Mouse (Mus musculus) Patski (cell line): ENCODE measurements around the gene P2ry2. TPM values are rescaled to one million over a fixed set of nuclear protein-coding genes. Genes with fewer than 3 reads are reported as not detected.

Experiments
- ATAC-seq: fragments of 100-300 bp; one replicate; pipeline ENCODE4 v1.8.0; 2021
- CTCF ChIA-PET: fragments of 350-600 bp; sonication (Branson Sonifier 250); formaldehyde crosslinking; loops from one replicate; lab custom pipeline; 2022; ENCODE audit warnings: inconsistent platforms; lab: Charles Lee
- POLR2A ChIA-PET: fragments of 350-600 bp; sonication (Branson Sonifier 250); formaldehyde crosslinking; loops from one replicate; lab custom pipeline; 2022; ENCODE audit warnings: antibody characterized with exemption, inconsistent platforms; lab: Charles Lee
- DNase-seq: peaks from one replicate; pipeline ENCODE4 v3.0.0-alpha.2; 2011; ENCODE audit warnings: low read depth, low spot score
- H3K27me3 ChIP-seq: fragments of 371-371 bp; one replicate; pipeline ENCODE4 v1.5.1; 2021
- CTCF ChIP-seq: fragments of 100-300 bp; IDR thresholded peaks from one replicate; pipeline ENCODE4 v1.5.1; 2021
- in situ Hi-C: fragments of 300-500 bp; cut with MboI; formaldehyde crosslinking; loops from 3 replicates; pipeline ENCODE4 v1.11.1; 2018; ENCODE audit warnings: low pct_unique_long_range_greater_than_20kb, mixed read lengths
- polyA plus RNA-seq: library from polyadenylated mRNA; unstranded; gene quantifications from one replicate; pipeline ENCODE4 v1.2.3, GENCODE M21; 2021

P2ry2 gene
- polyA plus RNA-seq, 1 experiment from 2014 or later: 6.6 TPM

DNA sequence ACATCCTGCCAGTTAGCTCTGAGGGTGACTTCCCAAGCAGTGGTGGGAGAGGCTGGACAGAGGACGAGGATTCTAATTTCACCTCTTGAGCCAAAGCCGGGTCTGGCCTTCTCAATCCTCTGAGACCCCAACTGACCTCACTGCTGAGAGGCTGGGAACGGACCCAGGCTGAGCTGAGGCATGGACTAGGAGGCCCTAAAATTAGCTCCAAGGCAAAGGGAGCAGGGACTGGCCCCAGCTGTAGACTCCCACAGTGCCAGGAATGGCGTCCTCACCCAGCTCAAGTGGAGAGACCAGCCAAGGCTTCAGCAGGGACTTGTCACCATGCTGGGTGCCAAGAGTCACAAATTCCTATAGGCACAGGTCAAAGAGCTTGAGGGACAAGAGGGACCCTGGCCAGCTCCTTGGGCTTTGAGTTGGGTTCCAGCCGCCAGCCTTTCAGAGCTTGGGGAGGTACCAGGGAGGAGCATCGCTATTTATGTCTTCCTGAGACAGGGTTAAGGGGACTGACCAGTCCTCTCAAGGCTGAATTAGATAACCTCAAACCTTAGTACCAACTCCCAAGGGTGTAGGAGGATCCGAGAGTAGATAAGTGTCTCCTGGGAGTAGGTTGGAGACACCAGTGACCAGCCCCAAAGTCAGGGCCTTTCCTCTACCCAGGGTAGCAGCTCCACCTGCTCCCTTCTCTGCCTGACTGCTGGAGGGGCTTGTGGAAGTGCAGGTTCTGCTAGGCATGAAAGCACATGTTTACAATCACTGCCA is 36.8 kb upstream of the P2ry2 start:
- DNase-seq (no peak), ATAC-seq (no peak)
- CTCF ChIA-PET: interaction anchor here (1.1 to 9.3 kb wide), 3 partner anchors 11 to 104 kb away, joined by 3 to 118 read pairs (median 4); no protein-coding TSS in a partner anchor
- no peak for TF ChIP-seq CTCF
- in situ Hi-C loops: loop anchor here (5.0 to 25.0 kb wide), 3 partner anchors 62 to 463 kb away; no protein-coding TSS in a partner anchor
- POLR2A ChIA-PET: no interaction called here
- H3K27me3 ChIP-seq: no peaks in the 10 kb centered on the region

DNA sequence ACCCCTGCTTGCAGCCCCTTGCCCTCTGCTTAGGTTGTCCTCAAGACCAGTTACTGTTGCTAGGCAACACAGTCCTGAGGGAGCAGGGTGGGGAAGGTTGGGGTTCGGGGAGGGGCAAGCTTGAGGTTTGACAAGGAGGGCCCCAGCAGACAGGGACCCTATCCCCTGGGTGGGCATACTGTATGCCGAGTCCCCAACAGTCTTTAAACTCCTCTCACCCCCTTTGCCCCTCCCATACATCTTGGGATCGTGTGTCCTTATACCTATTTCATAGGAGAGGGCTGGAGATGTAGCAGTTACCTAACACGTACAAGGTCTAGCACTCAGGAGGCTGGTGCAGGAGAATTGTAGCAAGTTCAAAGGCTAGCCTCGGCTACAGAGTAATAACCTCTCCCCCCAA is 35.6 kb upstream of the P2ry2 start:
- CTCF ChIA-PET: interaction anchor here (1.1 to 9.3 kb wide), 2 partner anchors 13 to 59 kb away, joined by 3 to 118 read pairs; no protein-coding TSS in a partner anchor

DNA sequence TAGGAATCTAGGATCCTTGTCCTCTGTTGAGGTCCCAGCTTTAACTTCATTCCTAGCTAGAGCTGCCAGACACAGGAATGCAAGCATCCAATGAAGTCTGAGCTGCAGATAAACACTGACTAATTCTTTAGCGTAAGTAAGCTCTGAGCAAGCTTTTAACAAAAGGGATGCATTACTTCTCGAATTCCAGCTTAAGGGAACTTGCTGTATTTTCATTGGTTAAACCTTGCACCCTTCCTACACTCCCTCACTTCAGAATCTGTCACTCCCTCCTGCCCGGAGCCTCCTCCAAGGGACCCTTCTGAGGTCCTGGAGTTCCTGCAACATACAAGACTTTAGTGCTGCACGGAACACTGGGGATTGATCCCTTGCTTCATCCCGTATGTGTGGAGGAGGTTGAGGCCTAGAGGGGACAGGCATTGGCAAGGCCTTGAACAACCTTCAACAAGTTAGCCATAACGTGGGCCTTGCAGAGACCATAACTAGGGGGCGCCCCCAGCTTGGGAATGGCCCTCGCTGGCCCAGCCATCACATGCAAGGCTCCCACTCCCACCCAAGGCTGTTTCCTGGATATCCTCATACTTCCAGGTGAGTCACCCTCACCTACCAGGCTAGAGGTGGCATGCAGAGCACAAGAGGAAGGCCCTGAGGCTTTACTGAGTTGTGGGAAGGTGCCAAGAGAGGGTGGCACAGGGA is 31.3 kb upstream of the P2ry2 start:
- no peak for DNase-seq

More for the DNA sequence above, 35.6 kb upstream of the P2ry2 start:
- no peak for ATAC-seq
- in situ Hi-C loops: loop anchor here (5.0 kb wide), 2 partner anchors 61 to 101 kb away; no protein-coding TSS in a partner anchor
- TF ChIP-seq CTCF: no peak
- DNase-seq: no peak
- POLR2A ChIA-PET: no interaction called here
- no peaks in the 10 kb centered on the region for H3K27me3 ChIP-seq

DNA sequence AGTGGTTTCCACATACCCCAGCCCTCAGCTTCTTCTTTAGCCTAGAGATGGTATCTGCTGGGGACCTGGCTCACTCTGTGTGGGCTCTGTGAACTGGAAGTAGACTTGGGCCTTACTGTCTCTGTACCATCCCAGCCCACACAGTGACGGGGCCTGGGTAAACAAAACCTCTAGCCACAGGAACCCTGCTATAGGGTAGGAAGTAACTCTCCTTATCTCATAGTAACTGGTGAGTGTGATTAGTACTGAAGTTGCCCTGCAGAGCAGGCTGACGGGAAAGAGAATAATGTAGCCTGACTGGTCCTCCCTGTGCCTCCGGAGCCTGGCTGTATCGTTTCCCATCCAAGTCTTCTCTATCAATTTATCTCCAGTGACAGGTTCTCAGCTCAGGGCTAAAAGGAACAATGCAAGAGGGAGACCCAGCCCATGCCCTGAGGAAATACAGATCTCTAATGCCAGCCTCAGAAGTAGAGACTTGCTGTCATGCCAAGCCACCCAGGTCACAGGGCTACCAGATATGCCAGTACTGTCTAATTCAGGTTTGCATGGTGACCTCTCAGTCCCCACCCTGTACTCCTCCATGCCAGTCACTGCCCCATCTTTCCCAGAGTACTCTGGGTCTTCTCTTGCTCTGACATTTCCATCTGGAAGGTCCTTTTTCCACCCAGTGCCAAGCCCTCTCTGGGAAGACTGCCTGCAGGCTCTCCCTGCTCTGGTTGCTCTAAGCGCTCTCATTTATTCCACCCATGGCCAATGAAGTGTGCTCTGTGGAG is 29.5 kb upstream of the P2ry2 start:
- ATAC-seq: no peak
- POLR2A ChIA-PET: interaction anchor here (0.7 kb wide), 1 partner anchor 1681 kb away, joined by 3 read pairs; no protein-coding TSS in a partner anchor

More for the DNA sequence above, 31.3 kb upstream of the P2ry2 start:
- ATAC-seq: peak; percentile 44
- ChIA-PET POLR2A (no interaction called here), CTCF (no interaction called here)
- in situ Hi-C loops: no loop called here
- no peak for TF ChIP-seq CTCF
- H3K27me3 ChIP-seq: no peaks in the 10 kb centered on the region

DNA sequence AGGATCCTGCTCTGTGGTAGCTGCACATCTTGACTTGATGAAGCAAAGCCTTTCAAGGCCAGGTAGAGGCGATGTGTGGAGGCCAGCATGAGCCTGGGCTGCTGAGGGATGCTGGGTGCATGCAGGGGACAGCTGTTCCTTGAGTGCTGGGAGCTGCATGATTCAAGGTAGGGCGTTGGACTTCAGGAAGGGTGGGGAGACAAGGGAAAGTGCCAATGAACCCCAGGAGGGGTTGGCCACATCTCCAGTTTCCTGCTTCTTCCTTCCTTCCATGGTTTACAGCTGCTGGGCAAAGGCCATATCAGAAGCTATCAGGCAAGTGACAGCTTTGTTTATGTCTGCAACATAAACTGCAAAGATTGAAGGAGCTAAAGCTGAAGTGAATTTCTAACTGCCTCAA is 28.9 kb upstream of the P2ry2 start:
- POLR2A ChIA-PET: interaction anchor here (0.7 kb wide), 1 partner anchor 1681 kb away, joined by 3 read pairs; no protein-coding TSS in a partner anchor
- CTCF ChIA-PET: interaction anchor here (1.4 to 1.9 kb wide), 2 partner anchors 10 to 54 kb away, joined by 4 to 5 read pairs; no protein-coding TSS in a partner anchor
- no peaks in the 10 kb centered on the region for H3K27me3 ChIP-seq
- DNase-seq: no peak
- no peak for ATAC-seq
- in situ Hi-C loops: no loop called here
- no peak for TF ChIP-seq CTCF

More for the DNA sequence above, 29.5 kb upstream of the P2ry2 start:
- DNase-seq: no peak
- H3K27me3 ChIP-seq: no peaks in the 10 kb centered on the region
- TF ChIP-seq CTCF: no peak
- in situ Hi-C loops: no loop called here
- CTCF ChIA-PET: interaction anchor here (1.2 to 1.9 kb wide), 3 partner anchors 10 to 54 kb away, joined by 3 to 5 read pairs (median 4); no protein-coding TSS in a partner anchor

DNA sequence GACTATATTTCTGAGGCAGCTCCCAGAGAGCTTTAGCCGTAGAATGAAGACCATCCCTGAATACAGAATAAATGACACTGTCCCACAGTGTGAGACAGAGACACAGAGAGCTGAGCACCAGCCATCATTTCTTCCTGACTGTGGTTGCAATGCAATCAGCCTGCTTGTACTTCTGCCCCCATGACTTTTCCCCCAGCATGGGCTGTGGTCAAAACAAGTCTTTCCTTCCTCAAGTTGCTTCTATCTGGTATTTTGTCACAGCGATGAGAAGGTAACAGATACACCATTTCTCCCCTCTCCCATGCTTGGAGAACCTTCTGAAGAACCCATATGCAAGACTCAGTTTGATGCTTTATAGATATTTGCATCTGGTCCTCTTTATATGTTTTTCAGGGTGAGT is 20.7 kb upstream of the P2ry2 start:
- no peak for ATAC-seq
- H3K27me3 ChIP-seq: no peaks in the 10 kb centered on the region
- ChIA-PET POLR2A (no interaction called here), CTCF (no interaction called here)
- no peak for TF ChIP-seq CTCF
- DNase-seq: no peak
- in situ Hi-C loops: no loop called here

DNA sequence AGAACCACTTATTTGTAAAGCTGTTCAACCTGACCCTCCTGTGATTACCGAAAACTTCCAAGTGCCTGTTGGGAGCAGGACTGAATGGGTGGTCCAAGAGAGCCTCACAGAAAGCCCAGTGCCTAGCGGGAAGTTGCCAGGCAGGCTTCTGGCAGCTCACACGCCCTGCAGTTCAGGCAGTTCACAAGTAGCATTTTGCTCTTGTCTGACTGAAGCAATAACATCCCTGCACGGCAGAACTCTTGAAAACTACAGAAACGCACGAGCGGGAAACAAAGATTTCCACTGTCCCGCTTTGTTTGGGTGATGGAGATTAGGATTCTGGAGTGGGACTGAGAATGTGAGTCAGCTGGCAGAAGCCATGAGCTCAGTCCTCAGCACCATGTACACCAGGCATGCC is 18.6 kb upstream of the P2ry2 start:
- in situ Hi-C loops: no loop called here
- ChIA-PET POLR2A (no interaction called here), CTCF (no interaction called here)
- ATAC-seq: no peak
- TF ChIP-seq CTCF: no peak
- no peak for DNase-seq
- H3K27me3 ChIP-seq: no peaks in the 10 kb centered on the region

DNA sequence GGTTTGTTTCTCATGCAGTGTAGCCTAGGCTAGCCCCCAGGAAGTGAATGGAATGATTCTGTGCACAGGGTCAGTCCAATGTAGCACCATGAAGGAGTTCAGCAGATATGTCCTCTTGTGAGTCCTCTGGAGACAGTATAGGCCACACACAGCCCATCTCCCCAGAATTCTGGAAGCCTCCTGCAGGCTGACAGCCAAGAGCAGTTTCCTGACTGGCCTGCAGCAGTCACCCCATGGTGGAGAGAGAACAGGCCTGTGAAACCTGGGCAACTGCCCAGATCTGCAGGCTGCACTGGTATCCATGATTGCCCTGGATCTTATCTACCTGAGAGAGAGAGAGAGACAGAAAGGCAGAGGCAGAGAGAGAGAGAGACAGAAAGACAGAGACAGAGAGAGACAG is 18.1 kb upstream of the P2ry2 start:
- in situ Hi-C loops: no loop called here
- DNase-seq: no peak
- ATAC-seq: no peak
- POLR2A ChIA-PET: no interaction called here
- CTCF ChIA-PET: no interaction called here
- no peak for TF ChIP-seq CTCF
- no peaks in the 10 kb centered on the region for H3K27me3 ChIP-seq

DNA sequence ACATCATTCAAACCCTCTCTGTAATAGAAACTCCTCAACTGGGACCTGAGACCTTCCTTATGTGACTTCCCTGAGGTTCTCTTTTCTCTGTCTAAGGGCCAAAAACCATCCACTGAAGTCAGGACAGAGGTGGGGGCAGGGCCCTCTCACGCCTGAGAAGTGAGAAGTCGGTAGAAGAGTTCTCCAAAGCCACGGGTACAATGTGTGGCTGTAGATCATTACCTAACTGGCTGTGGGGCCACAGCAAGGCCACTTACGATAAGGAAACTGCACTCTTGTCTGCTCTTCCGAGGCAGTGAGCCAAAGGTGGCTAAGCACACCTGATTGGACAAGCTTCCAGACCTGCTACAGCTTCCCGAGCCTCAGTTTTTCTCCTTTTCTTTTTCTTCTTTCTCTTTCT is 16.8 kb upstream of the P2ry2 start:
- in situ Hi-C loops: no loop called here
- ATAC-seq (no peak), DNase-seq (no peak)
- no peaks in the 10 kb centered on the region for H3K27me3 ChIP-seq
- CTCF ChIA-PET: interaction anchor here (0.7 kb wide), 1 partner anchor 41 kb away, joined by 3 read pairs; no protein-coding TSS in a partner anchor
- no peak for TF ChIP-seq CTCF
- POLR2A ChIA-PET: no interaction called here

DNA sequence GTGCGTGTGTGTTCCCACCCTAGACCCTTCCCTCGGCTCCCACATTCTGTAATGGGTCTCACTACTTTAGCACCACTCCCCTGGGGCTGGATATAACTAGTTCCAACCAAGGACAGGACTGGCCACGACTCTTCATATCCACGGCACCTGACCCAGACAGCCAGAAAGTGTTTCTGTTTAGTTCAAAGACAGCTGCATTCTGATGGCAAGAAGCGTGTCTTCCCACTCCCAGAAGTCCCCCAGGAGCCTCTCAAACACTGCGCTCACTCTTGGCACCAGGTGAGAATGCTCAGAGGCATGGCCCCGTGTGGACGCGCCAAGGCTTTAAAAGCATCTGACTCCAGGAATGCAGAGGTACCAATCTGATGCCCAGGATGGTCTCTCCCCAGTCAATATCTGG is 16.3 kb upstream of the P2ry2 start:
- DNase-seq (no peak), ATAC-seq (no peak)
- POLR2A ChIA-PET: no interaction called here
- TF ChIP-seq CTCF: no peak
- CTCF ChIA-PET: interaction anchor here (0.7 kb wide), 1 partner anchor 40 kb away, joined by 3 read pairs; no protein-coding TSS in a partner anchor
- H3K27me3 ChIP-seq: no peaks in the 10 kb centered on the region
- in situ Hi-C loops: no loop called here
